In genomic region chr19:7577710-7578109, GRCm38 (mm10) we compare ENCODE assay signal across 25 mouse cellular contexts. TPM values are rescaled to one million over a fixed set of nuclear protein-coding genes. Genes with fewer than 3 reads are reported as not detected.
DNase-seq lines count a peak whose midpoint lies in the region; ATAC-seq and TF ChIP-seq lines count a peak whose summit lies in the region.
"Had no signal": no experiment of that assay in that cellular context is flagged by ENCODE, and none has a peak within 500 bp of the region (broad histone marks: within the 10 kb centered on the region; RNA-seq: fewer than 3 reads in every experiment).

No protein-coding gene starts in this region.

- peaks cover 34% of the 10 kb centered on the region for H3K36me3 ChIP-seq in heart, embryonic 12.5 days
- no peaks in the 10 kb centered on the region for H3K36me3 ChIP-seq in lung, embryonic 14.5 days (ENCODE audit: insufficient read depth)
- H3K36me3 ChIP-seq: embryonic facial prominence, embryonic 10.5 days; forebrain, embryonic 15.5 days; G1E had no signal

- H3K27ac ChIP-seq in heart, embryonic 12.5 days (ENCODE audit: poor library complexity, severe bottlenecking), result no peak overlapping the region
- H3K27ac ChIP-seq in lung, embryonic 14.5 days (ENCODE audit: low read depth), result no peak overlapping the region
- H3K27ac ChIP-seq: embryonic facial prominence, embryonic 10.5 days; embryonic facial prominence, embryonic 12.5 days; forebrain, embryonic 13.5 days; forebrain, embryonic 15.5 days had no signal

- no peak overlapping the region for H3K9ac ChIP-seq in heart, embryonic 12.5 days
- H3K9ac ChIP-seq in lung, embryonic 14.5 days, result no peak overlapping the region
- H3K9ac ChIP-seq: embryonic facial prominence, embryonic 12.5 days; forebrain, embryonic 13.5 days; forebrain, embryonic 15.5 days had no signal

- whole genome bisulfite sequencing in heart, embryonic 12.5 days, result 83% methylated on average over 3 of the region's 3 CpGs
- WGBS in lung, embryonic 14.5 days, result 69% methylated on average over 3 of the region's 3 CpGs

- DNase-seq in heart, adult 11 months, result peak; percentile 94
- DNase-seq in kidney, adult 9 months, result peak; percentile 25
- no peak for DNase-seq in kidney, adult 18-20 months
- DNase-seq in lung, embryonic 14.5 days, result peak; percentile 9
- DNase-seq in lung, postnatal 14 days, result no peak
- DNase-seq: adrenal gland, adult 8-10 months; adrenal gland, postnatal 14 days; adrenal gland, postnatal 36 days; B cell, adult 2 months; cerebellum, adult 11-12 months; cerebellum, adult 2 months; cerebellum, adult 9-10 months; cerebellum, postnatal 10 days; cerebellum, postnatal 25 days had no signal

- no peaks in the 10 kb centered on the region for H3K27me3 ChIP-seq in heart, embryonic 12.5 days (replicated peaks)
- no peaks in the 10 kb centered on the region for H3K27me3 ChIP-seq in lung, embryonic 14.5 days (ENCODE audit: insufficient read depth, low read length)
- H3K27me3 ChIP-seq: CH12.LX; embryonic facial prominence, embryonic 12.5 days; forebrain, embryonic 13.5 days; forebrain, embryonic 15.5 days; Patski had no signal

- H3K4me3 ChIP-seq in heart, embryonic 12.5 days, result no peak overlapping the region
- H3K4me3 ChIP-seq in lung, embryonic 14.5 days (ENCODE audit: low read depth, low read length), result no peak overlapping the region
- H3K4me3 ChIP-seq: embryonic facial prominence, embryonic 10.5 days; embryonic facial prominence, embryonic 12.5 days; forebrain, embryonic 13.5 days; forebrain, embryonic 15.5 days had no signal

- no peaks in the 10 kb centered on the region for H3K9me3 ChIP-seq in heart, embryonic 12.5 days (replicated peaks)
- H3K9me3 ChIP-seq in lung, embryonic 14.5 days (ENCODE audit: low read depth, low read length), result no peaks in the 10 kb centered on the region
- H3K9me3 ChIP-seq: embryonic facial prominence, embryonic 10.5 days; embryonic facial prominence, embryonic 12.5 days; forebrain, embryonic 13.5 days; forebrain, embryonic 15.5 days; G1E had no signal

- peaks cover 10% of the 10 kb centered on the region for H3K4me1 ChIP-seq in heart, embryonic 12.5 days (replicated peaks)
- no peaks in the 10 kb centered on the region for H3K4me1 ChIP-seq in lung, embryonic 14.5 days (ENCODE audit: insufficient read depth)
- H3K4me1 ChIP-seq: embryonic facial prominence, embryonic 10.5 days; embryonic facial prominence, embryonic 12.5 days; forebrain, embryonic 13.5 days; forebrain, embryonic 15.5 days had no signal

- no peak overlapping the region for H3K4me2 ChIP-seq in heart, embryonic 12.5 days
- H3K4me2 ChIP-seq in lung, embryonic 14.5 days, result no peak overlapping the region
- H3K4me2 ChIP-seq: embryonic facial prominence, embryonic 12.5 days; forebrain, embryonic 13.5 days; forebrain, embryonic 15.5 days had no signal

- TF ChIP-seq CTCF in lung, embryonic 14.5 days (IDR thresholded peaks at IDR 0.05; ENCODE audit: low read depth), result no peak

- no peak for ATAC-seq in heart, embryonic 12.5 days (ENCODE audit: insufficient number of reproducible peaks, low FRiP score)
- ATAC-seq in lung, embryonic 14.5 days (ENCODE audit: insufficient read depth), result no peak
- ATAC-seq: activated CD4-positive, CD25-positive, alpha-beta regulatory T cell, adult 4 months; CD4-positive, CD25-positive, alpha-beta regulatory T cell, adult 4 months; forebrain, embryonic 13.5 days; forebrain, embryonic 15.5 days; Patski had no signal

RNA-seq across cellular contexts. Expression of gene Pla2g16, which starts 20.5 kb away (rescaled TPM):
- polyA plus RNA-seq in heart, embryonic 12.5 days (2016; fragmentation: Nextera tagmentation; extraction: Ambion mirVana), result 51.8 and 53.1 TPM in 2 replicates
- polyA plus RNA-seq in lung, embryonic 14.5 days (2014; fragmentation: Nextera tagmentation; extraction: Ambion mirVana), result 10.4 and 12.5 TPM in 2 replicates
- polyA plus RNA-seq: G1E had no signal

RNA-seq across cellular contexts. Expression of gene Lgals12, which starts 29.3 kb away (rescaled TPM):
- 0.06 and 0.23 TPM in 2 replicates for polyA plus RNA-seq in heart, embryonic 12.5 days (2016; fragmentation: Nextera tagmentation; extraction: Ambion mirVana)
- polyA plus RNA-seq in lung, embryonic 14.5 days (2014; fragmentation: Nextera tagmentation; extraction: Ambion mirVana), result 1.5 TPM in 2 replicates
- polyA plus RNA-seq: activated CD4-positive, CD25-positive, alpha-beta regulatory T cell, adult 4 months; CD4-positive, CD25-positive, alpha-beta regulatory T cell, adult 4 months; G1E; Patski had no signal

RNA-seq across cellular contexts. Expression of gene Hrasls5, which starts 34.6 kb away (rescaled TPM):
- not detected in 2 replicates for polyA plus RNA-seq in heart, embryonic 12.5 days (2016; fragmentation: Nextera tagmentation; extraction: Ambion mirVana)
- not detected in 2 replicates for polyA plus RNA-seq in lung, embryonic 14.5 days (2014; fragmentation: Nextera tagmentation; extraction: Ambion mirVana)
- polyA plus RNA-seq: activated CD4-positive, CD25-positive, alpha-beta regulatory T cell, adult 4 months; CD4-positive, CD25-positive, alpha-beta regulatory T cell, adult 4 months; embryonic facial prominence, embryonic 10.5 days; embryonic facial prominence, embryonic 12.5 days; forebrain, embryonic 11.5 days; forebrain, embryonic 13.5 days; forebrain, embryonic 15.5 days; G1E; Patski had no signal

Comparison
In these comparisons a context has a peak if more than half of its experiments do, and no peak if none do; other contexts are left out.
1. DNase-seq: peak in heart, adult 11 months (single experiment), kidney, adult 9 months (single experiment) and lung, embryonic 14.5 days (single experiment); none in kidney, adult 18-20 months (single experiment) and lung, postnatal 14 days (single experiment).